Mouse (Mus musculus) kidney, embryonic 15.5 days (tissue): ENCODE data around the gene Ppp1ca. TPM values are rescaled to one million over a fixed set of nuclear protein-coding genes. Genes with fewer than 3 reads are reported as not detected.
A peak's percentile ranks its signal among the peaks of the same experiment; 100 is the strongest.

Experiments
- ATAC-seq: fragments of 200-750 bp; cut with Nextera tagmentation; replicated peaks from 2 replicates; pipeline ENCODE4 v1.8.0; 2017; ENCODE audit warnings: moderate TSS enrichment; ENCODE audit not compliant: low FRiP score
- H3K27ac ChIP-seq: fragments of 300-500 bp; sonication (generic); 2 replicates; pipeline ENCODE4 v1.5.1; 2015; ENCODE audit warnings: mild to moderate bottlenecking, inconsistent platforms
- H3K27me3 ChIP-seq: fragments of 300-500 bp; sonication (generic); 2 replicates; pipeline ENCODE4 v1.6.1; 2015; ENCODE audit warnings: inconsistent platforms
- H3K36me3 ChIP-seq: fragments of 300-500 bp; sonication (generic); 2 replicates; pipeline ENCODE4 v1.6.1; 2015; ENCODE audit warnings: inconsistent platforms
- H3K4me1 ChIP-seq: fragments of 300-500 bp; sonication (generic); 2 replicates; pipeline ENCODE4 v1.6.1; 2015; ENCODE audit warnings: inconsistent platforms
- H3K4me2 ChIP-seq: fragments of 300-500 bp; sonication (generic); 2 replicates; pipeline ENCODE4 v1.6.1; 2015; ENCODE audit warnings: moderate library complexity, mild to moderate bottlenecking, inconsistent platforms
- H3K4me3 ChIP-seq: fragments of 300-500 bp; sonication (generic); replicated peaks from 2 replicates; pipeline ENCODE4 v1.5.1; 2015; ENCODE audit warnings: mild to moderate bottlenecking, inconsistent platforms
- H3K9ac ChIP-seq: fragments of 300-500 bp; sonication (generic); 2 replicates; pipeline ENCODE4 v1.6.1; 2015; ENCODE audit warnings: mild to moderate bottlenecking, inconsistent platforms
- H3K9me3 ChIP-seq: fragments of 300-500 bp; sonication (generic); replicated peaks from 2 replicates; pipeline ENCODE4 v1.6.1; 2016; ENCODE audit warnings: inconsistent platforms
- WGBS: fragments of 180-500 bp; shearing (Covaris S2); methylation state at CpG from one replicate; pipeline ENCODE4 v1.1.7; 2015; ENCODE audit warnings: mixed read lengths; 5-methylcytosine and 5-hydroxymethylcytosine counted together
- polyA plus RNA-seq: library from polyadenylated mRNA; unstranded; fragments of >200 nt; fragmentation: Nextera tagmentation; extraction: Ambion mirVana; gene quantifications from 2 replicates; pipeline ENCODE4 v1.2.1, GENCODE M21; 2015

The Ppp1ca gene
- polyA plus RNA-seq, 1 experiment from 2014 or later, result 971 TPM

DNA sequence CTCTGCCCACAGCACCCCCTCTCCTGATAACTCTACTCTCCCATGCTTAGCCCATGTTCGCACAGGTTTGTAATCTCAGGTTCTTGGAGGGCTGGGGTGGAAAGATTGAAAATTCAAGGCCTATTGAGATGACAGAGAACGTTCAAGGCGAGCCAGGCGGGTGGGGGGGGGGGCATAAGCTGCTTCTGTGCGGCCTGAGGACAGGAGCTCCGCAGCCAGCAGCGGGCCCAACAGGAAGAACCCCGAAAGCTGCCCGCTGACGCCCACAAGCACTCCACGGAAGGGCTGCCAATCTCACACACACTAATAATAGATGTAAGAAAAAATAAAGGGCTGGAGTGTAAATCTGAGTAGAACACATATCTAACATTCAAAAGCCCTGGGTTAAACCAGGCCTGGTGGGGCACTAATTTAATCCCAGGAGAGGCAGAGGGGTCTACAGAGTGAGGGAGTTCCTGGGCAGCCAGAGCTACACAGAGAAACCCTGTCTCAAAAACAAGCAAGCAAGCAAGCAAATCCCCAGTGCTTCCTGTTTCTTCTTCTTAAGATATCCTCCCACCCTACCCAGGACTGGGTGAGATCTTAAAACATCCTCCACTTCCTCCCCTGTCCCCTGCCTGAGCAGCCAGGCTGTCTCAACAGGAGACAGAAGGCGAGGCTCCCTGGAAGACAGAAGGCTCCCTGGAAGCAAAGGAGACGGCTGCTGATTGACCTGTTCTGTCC lies 11.9 kb downstream of the Ppp1ca start:
- H3K4me3 ChIP-seq, result no peak overlapping the region
- H3K4me1 ChIP-seq, result peaks cover 29% of the 10 kb centered on the region
- peaks cover 5% of the 10 kb centered on the region; the same call in 1 of the 2 replicates for H3K27me3 ChIP-seq
- H3K27ac ChIP-seq, result peak overlapping the region; percentile 15; the same call in 1 of the 2 replicates
- no peak for ATAC-seq
- H3K36me3 ChIP-seq, result peaks cover 14% of the 10 kb centered on the region
- no peaks in the 10 kb centered on the region for H3K9me3 ChIP-seq
- H3K9ac ChIP-seq, result no peak overlapping the region
- 65% methylated on average over 13 of the region's 13 CpGs for WGBS
- no peak overlapping the region for H3K4me2 ChIP-seq

DNA sequence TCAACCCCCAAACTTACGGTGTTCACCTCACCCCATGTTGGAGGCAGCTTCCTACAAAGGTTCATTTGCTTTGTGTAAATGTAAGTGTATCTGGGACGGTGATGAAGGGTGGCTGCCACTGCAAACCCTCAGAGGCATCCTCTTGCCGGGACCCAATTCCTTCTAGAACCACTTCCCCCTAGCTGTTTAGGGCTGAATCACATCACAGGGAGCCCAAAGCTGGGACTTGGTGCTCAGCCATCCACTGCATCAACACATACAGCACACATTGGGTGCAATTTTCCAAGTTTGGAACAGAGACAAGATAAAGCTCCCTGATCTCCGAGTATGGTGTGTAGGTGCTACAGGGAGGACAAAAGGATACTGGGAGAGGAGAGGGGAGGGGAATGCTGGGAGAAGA lies 13.0 kb downstream of the Ppp1ca start:
- Histone ChIP-seq H3K36me3 (peaks cover 3% of the 10 kb centered on the region), H3K27ac (no peak overlapping the region), H3K4me2 (no peak overlapping the region), H3K4me3 (no peak overlapping the region), H3K4me1 (peaks cover 25% of the 10 kb centered on the region), H3K9ac (no peak overlapping the region), H3K9me3 (no peaks in the 10 kb centered on the region), H3K27me3 (peaks cover 5% of the 10 kb centered on the region; the same call in 1 of the 2 replicates)
- WGBS, result 70% methylated on average over 4 of the region's 4 CpGs
- no peak for ATAC-seq

DNA sequence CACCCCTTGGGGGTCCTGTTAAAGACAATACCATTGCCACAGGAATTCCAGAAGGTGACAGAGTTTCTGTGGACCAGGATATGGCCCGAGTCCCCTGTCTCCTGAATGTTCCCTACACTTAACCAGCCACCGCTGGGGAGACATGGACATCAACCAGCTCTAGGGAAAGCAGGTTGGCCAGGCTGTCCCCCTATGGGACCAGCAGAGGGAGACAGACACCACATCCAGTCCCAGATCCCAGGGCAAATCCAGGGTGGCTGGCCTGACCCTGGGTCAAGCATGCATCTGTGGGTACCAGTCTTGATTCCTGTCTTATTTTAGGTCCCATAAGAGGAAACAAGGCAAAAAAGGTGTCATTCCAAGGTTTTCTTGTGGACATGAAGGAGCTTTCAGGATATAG lies 15.1 kb downstream of the Ppp1ca start:
- Histone ChIP-seq H3K9me3 (no peaks in the 10 kb centered on the region), H3K4me3 (no peak overlapping the region), H3K27me3 (peaks cover 10% of the 10 kb centered on the region), H3K4me1 (peaks cover 23% of the 10 kb centered on the region), H3K36me3 (no peaks in the 10 kb centered on the region), H3K27ac (no peak overlapping the region), H3K4me2 (no peak overlapping the region), H3K9ac (no peak overlapping the region)
- 0% methylated on average over 2 of the region's 2 CpGs for WGBS
- ATAC-seq, result peak; percentile 67; the same call in 1 of the 2 replicates

DNA sequence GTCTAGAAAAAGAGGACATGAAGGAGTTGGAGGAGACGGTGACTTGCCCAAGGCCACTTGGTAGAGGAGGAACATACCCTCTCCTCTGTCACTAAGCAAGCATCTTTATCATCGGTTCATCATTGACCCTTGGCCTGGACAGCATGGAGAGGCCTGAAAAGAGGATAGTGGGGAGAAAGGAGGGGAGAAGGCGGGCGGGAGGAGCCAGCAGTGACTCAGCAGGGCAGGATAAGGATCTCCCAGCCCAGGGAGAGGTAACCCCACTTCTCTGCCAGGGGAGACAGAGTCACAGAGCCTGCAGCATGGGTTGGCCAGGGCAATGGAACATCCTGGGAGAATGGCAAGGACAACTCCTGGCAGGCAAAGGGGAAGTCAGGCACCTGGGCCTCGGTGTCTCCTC lies 16.7 kb downstream of the Ppp1ca start:
- Histone ChIP-seq H3K27ac (no peak overlapping the region), H3K4me3 (no peak overlapping the region), H3K9me3 (no peaks in the 10 kb centered on the region), H3K4me1 (peaks cover 28% of the 10 kb centered on the region), H3K36me3 (no peaks in the 10 kb centered on the region), H3K27me3 (peaks cover 10% of the 10 kb centered on the region), H3K4me2 (no peak overlapping the region), H3K9ac (no peak overlapping the region)
- no peak for ATAC-seq
- 76% methylated on average over 5 of the region's 5 CpGs for WGBS

DNA sequence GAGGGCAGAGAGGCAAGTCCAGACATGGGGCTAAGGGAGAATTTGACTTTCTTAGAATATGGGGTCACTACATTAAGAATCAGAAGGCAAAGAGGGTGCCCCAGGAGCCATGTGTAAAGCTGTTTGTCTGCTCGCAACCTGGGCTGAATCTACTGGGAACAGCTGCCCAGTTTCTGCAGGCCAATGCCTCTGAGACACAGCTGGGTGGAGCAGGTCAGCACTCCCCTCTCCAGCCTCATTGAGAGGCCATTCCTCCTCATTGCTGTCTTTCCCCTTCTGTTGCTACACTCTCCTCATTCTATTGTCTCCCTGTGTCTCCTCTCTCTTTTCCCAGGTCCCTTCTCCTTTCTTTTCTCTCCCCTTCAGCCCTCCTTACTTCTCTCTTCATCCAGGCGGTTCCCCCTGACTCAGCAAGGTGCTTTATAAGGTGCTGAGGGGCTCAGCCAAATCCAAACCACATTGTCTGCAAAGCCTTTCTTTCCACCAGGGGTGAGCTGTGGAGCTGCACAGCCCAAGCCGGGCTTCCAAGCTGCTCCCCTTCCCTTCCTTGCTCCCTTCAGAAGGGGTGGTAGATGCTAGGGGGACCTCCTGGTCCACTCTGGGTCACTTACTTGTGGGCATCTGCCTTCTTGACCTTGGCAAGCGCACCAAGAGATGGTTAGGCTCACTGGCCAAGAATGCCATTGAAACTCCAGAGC lies 20.2 kb downstream of the Ppp1ca start:
- Histone ChIP-seq H3K4me1 (peaks cover 53% of the 10 kb centered on the region), H3K4me3 (no peak overlapping the region), H3K36me3 (no peaks in the 10 kb centered on the region), H3K27me3 (peaks cover 5% of the 10 kb centered on the region; the same call in 1 of the 2 replicates), H3K9ac (no peak overlapping the region), H3K27ac (peak overlapping the region; percentile 69), H3K4me2 (peak overlapping the region; percentile 26), H3K9me3 (no peaks in the 10 kb centered on the region)
- WGBS, result 44% methylated on average over 4 of the region's 4 CpGs
- no peak for ATAC-seq

DNA sequence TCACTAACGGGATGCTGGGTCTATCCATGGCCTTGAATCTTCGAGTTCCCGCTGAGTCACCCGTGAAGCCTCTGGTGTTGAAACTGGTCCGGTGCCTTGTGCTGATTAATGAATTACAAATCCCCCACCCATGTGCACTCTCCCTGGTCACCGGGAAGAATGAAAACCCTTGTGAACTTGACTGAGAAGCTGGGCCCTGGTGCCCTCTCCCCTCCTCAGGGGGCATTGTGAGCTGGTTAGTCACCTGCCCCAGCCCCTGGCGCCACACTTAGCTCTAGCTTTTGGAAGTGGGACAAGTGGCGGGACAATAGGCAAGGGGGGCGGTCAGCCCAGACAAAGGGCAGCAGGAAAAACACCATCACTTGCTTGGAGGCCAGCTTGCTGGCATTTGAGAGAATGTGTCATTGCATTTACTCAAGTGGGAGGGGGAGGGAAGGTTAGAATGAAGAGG lies 21.7 kb downstream of the Ppp1ca start:
- Histone ChIP-seq H3K9ac (peak overlapping the region; percentile 85), H3K36me3 (no peaks in the 10 kb centered on the region), H3K9me3 (no peaks in the 10 kb centered on the region), H3K4me2 (peak overlapping the region; percentile 84), H3K27me3 (peaks cover 5% of the 10 kb centered on the region; the same call in 1 of the 2 replicates), H3K27ac (peak overlapping the region; percentile 94), H3K4me1 (peaks cover 67% of the 10 kb centered on the region), H3K4me3 (peak overlapping the region; percentile 66)
- WGBS, result 8% methylated on average over 9 of the region's 9 CpGs
- ATAC-seq, result peak; percentile 30

DNA sequence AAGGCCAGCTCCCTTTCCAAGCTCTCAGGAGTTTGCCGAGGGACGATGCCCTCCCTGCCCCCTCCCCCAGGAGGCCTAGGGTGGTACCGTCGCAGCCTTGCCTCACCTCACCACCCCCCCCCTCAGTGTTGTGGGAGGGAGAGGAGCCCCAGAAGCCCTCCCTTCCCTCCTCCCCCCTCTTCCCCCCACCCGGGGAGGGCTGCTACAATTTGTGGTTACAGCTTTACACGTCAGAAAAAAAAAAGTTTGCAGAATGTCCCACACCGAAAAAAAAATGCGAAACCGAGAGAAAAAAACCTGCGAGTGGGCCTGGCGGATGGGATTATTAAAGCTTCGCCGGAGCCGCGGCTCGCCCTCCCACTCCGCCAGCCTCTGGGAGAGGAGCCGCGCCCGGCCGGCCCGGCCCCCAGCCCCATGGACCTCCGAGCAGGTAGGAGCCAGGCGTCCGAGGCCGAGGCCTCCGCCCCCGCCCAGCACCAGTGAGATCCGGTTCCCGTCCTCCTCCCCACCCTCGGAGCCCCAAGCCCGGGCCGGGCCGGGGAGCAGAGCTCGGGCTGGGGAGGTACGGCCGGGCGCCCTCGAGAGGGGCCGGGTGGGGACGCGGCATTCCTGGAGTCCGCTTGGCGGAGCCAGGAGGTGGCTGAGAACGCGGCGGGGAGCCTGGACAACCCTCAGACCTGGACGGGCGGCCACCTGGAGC lies 22.4 kb downstream of the Ppp1ca start, which contains the start of the genes Clcf1 and AC109138.7:
Gene Clcf1 (plus strand): TSS at position 168 of the 700 bp plus-strand sequence.
Gene AC109138.7 (plus strand): TSS at position 287 of the 700 bp plus-strand sequence.
- peak; percentile 45 for ATAC-seq
- peak within 1 kb of the TSS; percentile 94 for H3K27ac ChIP-seq
- peak within 1 kb of the TSS; percentile 66 for H3K4me3 ChIP-seq
- H3K36me3 ChIP-seq, result no peaks in the 10 kb centered on the region
- peaks cover 5% of the 10 kb centered on the region; the same call in 1 of the 2 replicates for H3K27me3 ChIP-seq
- H3K4me1 ChIP-seq, result peaks cover 71% of the 10 kb centered on the region
- H3K4me2 ChIP-seq, result peak within 1 kb of the TSS; percentile 84
- no peaks in the 10 kb centered on the region for H3K9me3 ChIP-seq
- H3K9ac ChIP-seq, result peak within 1 kb of the TSS; percentile 85
- 2% methylated on average over 48 of the region's 49 CpGs for WGBS

DNA sequence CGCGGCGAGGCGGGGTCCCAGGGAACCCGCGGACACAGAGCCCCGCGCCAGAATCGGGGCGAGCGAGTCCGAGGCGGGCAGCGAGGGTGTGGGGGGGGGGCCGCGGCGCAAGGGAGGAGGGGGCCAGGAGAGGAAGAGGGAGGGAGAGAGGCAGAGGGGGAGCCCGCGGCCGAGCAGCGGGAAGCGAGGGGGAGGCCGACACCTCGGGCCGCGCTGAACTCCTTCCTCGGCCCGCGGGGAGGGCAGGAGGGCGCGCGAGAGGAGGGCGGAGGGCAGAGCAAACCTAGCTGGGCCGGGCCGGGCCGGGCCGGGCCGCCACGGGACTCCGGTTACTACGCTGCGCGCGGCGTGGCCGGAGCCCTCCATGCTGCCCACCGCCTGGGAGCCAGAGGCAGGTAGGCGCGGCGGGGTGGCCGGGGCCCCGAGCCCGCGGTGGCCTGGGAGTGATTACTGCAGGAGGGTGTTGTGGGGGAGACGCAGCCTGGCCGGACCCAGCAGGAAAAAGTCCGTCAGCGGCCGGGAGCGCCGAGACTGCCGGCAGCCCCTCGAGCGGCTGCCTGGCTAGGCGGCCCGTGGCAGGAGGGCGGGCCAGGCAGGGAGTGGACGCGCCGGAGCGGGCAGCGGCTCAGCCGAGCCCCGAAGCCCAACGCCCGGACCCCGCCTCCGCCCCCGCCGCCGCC lies 23.0 kb downstream of the Ppp1ca start:
- peak; percentile 50 for ATAC-seq
- Histone ChIP-seq H3K36me3 (no peaks in the 10 kb centered on the region), H3K27ac (peak overlapping the region; percentile 94), H3K9ac (peak overlapping the region; percentile 85), H3K4me3 (peak overlapping the region; percentile 66), H3K27me3 (peaks cover 5% of the 10 kb centered on the region; the same call in 1 of the 2 replicates), H3K4me1 (peaks cover 78% of the 10 kb centered on the region), H3K4me2 (peak overlapping the region; percentile 84), H3K9me3 (no peaks in the 10 kb centered on the region)
- WGBS, result under 1% methylated on average over 58 of the region's 81 CpGs

DNA sequence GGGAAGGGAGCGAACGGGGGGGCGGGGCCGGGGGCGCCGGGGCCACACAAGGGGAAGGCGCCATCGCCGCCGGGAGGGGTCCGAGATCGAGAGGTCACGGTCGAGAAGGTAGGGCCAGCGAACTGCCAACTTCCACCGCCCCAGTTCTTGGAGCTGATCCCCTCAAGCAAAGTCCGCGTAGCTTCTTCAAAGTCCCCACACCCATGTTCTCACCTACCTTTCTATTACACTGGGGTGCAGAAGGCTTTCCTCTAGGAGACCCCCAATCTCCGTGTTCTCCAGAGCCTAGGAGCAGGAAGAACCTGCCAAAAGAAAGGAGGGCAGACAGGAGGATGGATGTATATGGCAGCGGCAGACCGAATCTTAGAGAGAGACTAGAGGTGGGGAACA lies 23.6 kb downstream of the Ppp1ca start:
- Histone ChIP-seq H3K9me3 (no peaks in the 10 kb centered on the region), H3K36me3 (no peaks in the 10 kb centered on the region), H3K9ac (peak overlapping the region; percentile 85), H3K4me1 (peaks cover 83% of the 10 kb centered on the region), H3K27me3 (peaks cover 5% of the 10 kb centered on the region; the same call in 1 of the 2 replicates), H3K27ac (peak overlapping the region; percentile 94), H3K4me2 (peak overlapping the region; percentile 84), H3K4me3 (peak overlapping the region; percentile 66)
- no peak for ATAC-seq
- WGBS, result 1% methylated on average over 19 of the region's 21 CpGs

DNA sequence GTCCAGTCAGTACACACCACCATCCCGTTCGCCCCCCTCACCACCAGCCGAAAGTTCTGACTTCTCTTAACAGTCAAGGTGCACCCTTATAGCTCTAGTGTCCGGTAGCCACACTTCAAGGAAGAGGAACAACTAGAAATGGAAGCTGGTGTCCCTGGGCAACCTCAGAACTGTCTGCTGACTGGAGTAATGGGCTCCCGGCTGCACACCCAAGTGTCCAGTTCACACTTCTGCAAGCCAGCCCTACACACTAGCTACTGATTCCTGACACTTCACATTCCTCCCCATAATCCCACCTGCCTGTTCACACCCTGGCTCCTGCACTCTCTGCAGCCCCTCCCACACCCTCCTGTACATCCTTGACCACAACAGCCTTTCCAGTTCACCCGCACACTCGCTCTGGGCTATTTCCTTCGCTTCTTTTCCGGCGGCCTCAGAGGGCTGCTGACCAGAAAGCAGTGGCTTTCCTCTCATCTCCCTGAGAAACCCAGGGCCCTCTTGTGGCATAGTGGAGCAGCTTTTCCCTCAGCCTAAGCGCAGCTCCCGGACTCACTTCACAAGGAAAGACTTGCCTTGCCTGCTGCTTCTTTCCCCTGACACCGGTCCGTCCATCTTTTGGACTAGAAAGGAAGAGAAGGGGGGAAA lies 24.3 kb downstream of the Ppp1ca start:
- peak overlapping the region; percentile 66 for H3K4me3 ChIP-seq
- 16% methylated on average over 14 of the region's 14 CpGs for WGBS
- no peaks in the 10 kb centered on the region for H3K36me3 ChIP-seq
- H3K4me1 ChIP-seq, result peaks cover 86% of the 10 kb centered on the region
- peak overlapping the region; percentile 73 for H3K27ac ChIP-seq
- peak overlapping the region; percentile 84 for H3K4me2 ChIP-seq
- H3K9me3 ChIP-seq, result no peaks in the 10 kb centered on the region
- ATAC-seq, result no peak
- H3K27me3 ChIP-seq, result peaks cover 5% of the 10 kb centered on the region; the same call in 1 of the 2 replicates
- H3K9ac ChIP-seq, result 0 out of 2 replicates have a peak overlapping the region, but pooled peaks have one; percentile 11

DNA sequence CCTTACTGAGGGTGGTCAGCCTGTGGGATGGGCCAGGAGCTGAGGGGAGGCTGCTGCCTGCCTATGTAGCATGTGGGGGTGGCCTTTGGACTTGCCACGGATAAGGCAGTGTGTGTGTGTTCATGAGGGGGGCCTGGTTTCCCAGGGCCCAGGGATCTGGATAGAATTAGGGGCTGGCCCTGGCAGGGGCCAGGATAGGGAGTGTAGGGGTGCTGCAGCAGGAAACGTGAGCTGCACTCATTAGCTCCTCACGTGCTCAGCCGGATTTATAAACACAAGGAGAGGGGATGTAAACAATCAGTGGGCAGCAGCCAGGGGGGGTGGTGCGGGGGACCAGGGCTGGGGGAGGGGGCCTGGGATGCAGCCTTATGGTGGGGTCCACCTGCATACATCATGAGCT lies 25.3 kb downstream of the Ppp1ca start:
- ATAC-seq, result no peak
- Histone ChIP-seq H3K27me3 (no peaks in the 10 kb centered on the region), H3K9ac (0 out of 2 replicates have a peak overlapping the region, but pooled peaks have one; percentile 11), H3K9me3 (no peaks in the 10 kb centered on the region), H3K27ac (0 out of 2 replicates have a peak overlapping the region, but pooled peaks have one; percentile 73), H3K4me2 (peak overlapping the region; percentile 84), H3K36me3 (peaks cover 1% of the 10 kb centered on the region; the same call in 1 of the 2 replicates), H3K4me1 (peaks cover 86% of the 10 kb centered on the region), H3K4me3 (no peak overlapping the region)
- WGBS, result 11% methylated on average over 5 of the region's 5 CpGs
